Mouse (Mus musculus) heart, embryonic 14.5 days (tissue): ENCODE results near the gene Ctrl. TPM values are rescaled to one million over a fixed set of nuclear protein-coding genes. Genes with fewer than 3 reads are reported as not detected.

Source experiments
- ATAC-seq: fragments of 200-750 bp; cut with Nextera tagmentation; 2 replicates; pipeline ENCODE4 v1.8.0; 2017; ENCODE audit warnings: low read depth, moderate TSS enrichment; ENCODE audit not compliant: insufficient number of reproducible peaks, insufficient read depth, low FRiP score
- H3K27ac ChIP-seq, 2 experiments: fragments of 200-500 bp in 1 of 2; fragments of 300-500 bp in 1 of 2; sonication (generic) in 1 of 2; replicated peaks in 1 of 2; 2 replicates each; pipeline ENCODE4 v1.5.1; 2012 to 2014; ENCODE audit warnings: low read depth in 2 of 2, low read length in 2 of 2, control low read depth in 1 of 2, mild to moderate bottlenecking in 1 of 2, mixed read lengths in 1 of 2; ENCODE audit not compliant: control insufficient read depth in 1 of 2, insufficient read depth in 1 of 2
- H3K27me3 ChIP-seq: fragments of 300-500 bp; sonication (generic); 2 replicates; pipeline ENCODE4 v1.6.1; 2014; ENCODE audit warnings: mild to moderate bottlenecking, low read length, control low read depth; ENCODE audit not compliant: control insufficient read depth, insufficient read depth
- H3K36me3 ChIP-seq: fragments of 300-500 bp; sonication (generic); 2 replicates; pipeline ENCODE4 v1.6.1; 2014; ENCODE audit warnings: mild to moderate bottlenecking, control low read depth, low read length, mixed read lengths; ENCODE audit not compliant: control insufficient read depth, insufficient read depth
- H3K4me1 ChIP-seq, 2 experiments: fragments of 200-500 bp in 1 of 2; fragments of 300-500 bp in 1 of 2; sonication (generic) in 1 of 2; 2 replicates each; pipeline ENCODE4 v1.6.1; 2012 to 2014; ENCODE audit warnings: low read length in 2 of 2, control low read depth in 1 of 2, mixed read lengths in 1 of 2; ENCODE audit not compliant: control insufficient read depth in 2 of 2, insufficient read depth in 2 of 2
- H3K4me2 ChIP-seq: fragments of 300-500 bp; sonication (generic); 2 replicates; pipeline ENCODE4 v1.6.1; 2014; ENCODE audit warnings: mild to moderate bottlenecking, low read length
- H3K4me3 ChIP-seq, 2 experiments: fragments of 200-500 bp in 1 of 2; fragments of 300-500 bp in 1 of 2; sonication (generic) in 1 of 2; 2 replicates each; pipeline ENCODE4 v1.5.1; 2012 to 2014; ENCODE audit warnings: low read length in 2 of 2, mild to moderate bottlenecking in 2 of 2, control low read depth in 1 of 2, low read depth in 1 of 2, moderate library complexity in 1 of 2; ENCODE audit not compliant: control insufficient read depth in 1 of 2, insufficient read depth in 1 of 2
- H3K9ac ChIP-seq: fragments of 300-500 bp; sonication (generic); 2 replicates; pipeline ENCODE4 v1.6.1; 2014; ENCODE audit warnings: mild to moderate bottlenecking, low read length
- H3K9me3 ChIP-seq: fragments of 300-500 bp; sonication (generic); 2 replicates; pipeline ENCODE4 v1.6.1; 2016; ENCODE audit warnings: low read length, control low read depth; ENCODE audit not compliant: control insufficient read depth
- WGBS: fragments of 180-500 bp; shearing (Covaris S2); extraction: QIAGEN DNeasy Blood & Tissue Kit; methylation state at CpG from one replicate; pipeline ENCODE4 v1.1.7; 2014; 5-methylcytosine and 5-hydroxymethylcytosine counted together
- microRNA-seq: library from miRNA; unstranded; fragments of <30 nt; microRNA quantifications from one replicate; pipeline ENCODE4, GENCODE M21; 2016
- polyA plus RNA-seq: library from polyadenylated mRNA; unstranded; fragments of >200 nt; fragmentation: Nextera tagmentation; extraction: Ambion mirVana; gene quantifications from 2 replicates; pipeline ENCODE4 v1.2.1, GENCODE M21; 2014

Ctrl gene
- polyA plus RNA-seq, 1 experiment from 2014 or later = 1.1 TPM

DNA sequence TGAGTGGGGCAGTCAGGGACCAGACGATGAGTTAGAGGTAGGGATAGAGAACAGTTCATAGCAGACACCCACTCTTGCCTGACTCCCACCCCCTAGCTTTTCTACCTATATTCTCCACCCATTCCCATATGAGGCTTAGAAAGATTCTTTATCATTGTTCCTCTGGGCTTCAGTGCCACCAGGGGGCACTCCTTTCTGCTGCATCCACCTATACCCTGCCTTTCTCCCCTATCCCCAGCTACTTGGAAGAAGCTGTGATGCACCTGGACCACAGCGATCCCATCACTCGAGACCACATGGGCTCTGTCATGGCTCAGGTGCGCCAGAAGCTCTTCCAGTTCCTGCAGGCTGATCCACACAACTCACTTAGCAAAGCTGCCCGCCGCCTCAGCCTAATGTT lies 41.2 kb downstream of the Ctrl start:
- H3K4me3 ChIP-seq = no peak overlapping the region
- no peaks in the 10 kb centered on the region for H3K27me3 ChIP-seq
- H3K4me2 ChIP-seq = no peak overlapping the region
- no peak overlapping the region for H3K27ac ChIP-seq
- peaks cover 67% of the 10 kb centered on the region for H3K36me3 ChIP-seq
- no peak overlapping the region for H3K9ac ChIP-seq
- peaks cover 4 to 6% of the 10 kb centered on the region in 2 experiments; a peak in 2 of 4 replicates for H3K4me1 ChIP-seq
- ATAC-seq = no peak
- 83% methylated on average over 6 of the region's 6 CpGs for WGBS
- H3K9me3 ChIP-seq = no peaks in the 10 kb centered on the region

DNA sequence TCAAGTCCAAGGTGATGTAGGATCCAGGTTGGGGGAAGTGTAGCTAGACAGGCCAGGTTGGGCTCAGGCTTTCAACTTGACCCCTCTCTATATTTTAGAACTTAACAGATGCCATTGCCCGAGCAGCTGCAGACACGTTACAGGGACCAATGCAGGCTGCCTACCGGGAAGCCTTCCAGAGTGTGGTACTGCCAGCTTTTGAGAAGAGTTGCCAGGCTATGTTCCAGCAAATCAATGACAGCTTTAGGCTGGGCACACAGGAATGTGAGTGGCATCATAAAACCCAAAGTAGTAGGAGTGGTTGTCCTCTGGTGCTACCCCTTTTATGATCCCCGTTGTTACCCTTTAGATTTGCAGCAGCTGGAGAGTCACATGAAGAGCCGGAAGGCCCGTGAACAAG lies 42.8 kb downstream of the Ctrl start:
- no peak overlapping the region for H3K27ac ChIP-seq
- peaks cover 82% of the 10 kb centered on the region for H3K36me3 ChIP-seq
- no peaks in the 10 kb centered on the region for H3K27me3 ChIP-seq
- H3K4me3 ChIP-seq = no peak overlapping the region
- ATAC-seq = no peak
- peaks cover 4 to 6% of the 10 kb centered on the region in 2 experiments; a peak in 2 of 4 replicates for H3K4me1 ChIP-seq
- H3K9me3 ChIP-seq = no peaks in the 10 kb centered on the region
- H3K9ac ChIP-seq = no peak overlapping the region
- WGBS = 95% methylated on average over 6 of the region's 6 CpGs
- no peak overlapping the region for H3K4me2 ChIP-seq

DNA sequence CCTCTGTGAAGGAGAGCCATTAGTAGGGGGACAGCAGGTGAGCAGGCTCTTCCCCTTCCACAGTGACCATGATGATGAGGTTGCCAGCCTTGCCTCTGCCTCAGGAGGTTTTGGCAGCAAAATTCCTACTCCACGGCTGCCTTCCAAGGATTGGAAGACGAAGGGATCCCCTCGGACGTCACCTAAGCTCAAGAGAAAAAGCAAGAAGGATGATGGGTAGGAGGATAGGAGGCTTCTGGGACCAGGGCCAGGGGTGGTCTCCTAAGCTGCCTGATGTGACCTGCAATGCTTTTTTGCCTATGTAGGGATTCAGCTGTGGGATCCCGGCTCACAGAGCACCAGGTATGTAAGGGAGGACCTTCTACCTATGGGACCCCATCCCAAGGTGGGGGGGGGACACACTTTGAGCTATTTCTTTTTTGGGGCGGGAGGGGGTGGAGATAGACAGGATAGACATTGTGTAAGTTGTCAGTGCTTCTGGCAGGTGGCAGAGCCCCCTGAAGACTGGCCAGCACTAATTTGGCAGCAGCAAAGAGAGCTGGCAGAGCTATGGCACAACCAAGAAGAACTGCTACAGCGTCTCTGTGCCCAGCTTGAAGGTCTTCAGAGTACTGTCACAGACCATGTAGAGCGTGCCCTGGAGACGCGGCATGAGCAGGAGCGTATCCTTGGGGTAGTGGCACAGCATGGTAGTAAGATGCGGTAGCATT lies 43.8 kb downstream of the Ctrl start:
- ATAC-seq = no peak
- WGBS = 91% methylated on average over 12 of the region's 12 CpGs
- Histone ChIP-seq H3K9me3 (no peaks in the 10 kb centered on the region), H3K27me3 (no peaks in the 10 kb centered on the region), H3K9ac (no peak overlapping the region), H3K4me3 (no peak overlapping the region), H3K4me1 (peaks cover 4 to 6% of the 10 kb centered on the region in 2 experiments; a peak in 2 of 4 replicates), H3K36me3 (peaks cover 87% of the 10 kb centered on the region), H3K27ac (no peak overlapping the region), H3K4me2 (no peak overlapping the region)

Small RNA genes within 50 kb of the gene (microRNA-seq; reads per million reads assigned to microRNA genes)
- not detected for gene Mir7074

Other genes with a start within 250 kb of the Ctrl start
- 0.36 and 0.41 TPM in 2 replicates for gene Carmil2, start 247.6 kb downstream of the Ctrl start, polyA plus RNA-seq
- gene Acd, start 232.8 kb downstream of the Ctrl start, polyA plus RNA-seq = 39.7 and 41.7 TPM in 2 replicates
- 12.9 and 17.3 TPM in 2 replicates for gene Pard6a, start 232.7 kb downstream of the Ctrl start, polyA plus RNA-seq
- not detected in 2 replicates for gene 4933405L10Rik, start 226.2 kb downstream of the Ctrl start, polyA plus RNA-seq
- gene Enkd1, start 225.7 kb downstream of the Ctrl start, polyA plus RNA-seq = 9.3 and 10.1 TPM in 2 replicates
- gene Gfod2, start 175.2 kb downstream of the Ctrl start, polyA plus RNA-seq = 6.8 and 8.9 TPM in 2 replicates
- gene Ranbp10, start 106.5 kb downstream of the Ctrl start, polyA plus RNA-seq = 10.6 and 11.5 TPM in 2 replicates
- gene Tsnaxip1, start 106.1 kb downstream of the Ctrl start, polyA plus RNA-seq = not detected in 2 replicates
- gene Cenpt, start 80.6 kb downstream of the Ctrl start, polyA plus RNA-seq = 34.7 and 37.2 TPM in 2 replicates
- gene Thap11, start 78.7 kb downstream of the Ctrl start, polyA plus RNA-seq = 41.9 and 42.5 TPM in 2 replicates
- gene Nutf2, start 73.3 kb downstream of the Ctrl start, polyA plus RNA-seq = 190 and 205 TPM in 2 replicates
- 24.0 and 27.7 TPM in 2 replicates for gene Edc4, start 53.0 kb downstream of the Ctrl start, polyA plus RNA-seq
- 1.1 and 1.2 TPM in 2 replicates for gene Nrn1l, start 40.3 kb downstream of the Ctrl start, polyA plus RNA-seq
- 17.6 and 18.6 TPM in 2 replicates for gene Pskh1, start 33.4 kb downstream of the Ctrl start, polyA plus RNA-seq
- 73.7 and 74.2 TPM in 2 replicates for gene Psmb10, start 4.6 kb upstream of the Ctrl start, polyA plus RNA-seq
- 1.2 and 1.3 TPM in 2 replicates for gene Lcat, start 9.5 kb upstream of the Ctrl start, polyA plus RNA-seq
- gene Slc12a4, start 32.2 kb upstream of the Ctrl start, polyA plus RNA-seq = 32.7 and 38.4 TPM in 2 replicates
- not detected in 2 replicates for gene Dpep3, start 45.6 kb upstream of the Ctrl start, polyA plus RNA-seq
- 13.5 and 15.2 TPM in 2 replicates for gene Dus2, start 57.5 kb upstream of the Ctrl start, polyA plus RNA-seq
- gene Dpep2nb, start 72.1 kb upstream of the Ctrl start, polyA plus RNA-seq = 0.24 TPM in 1 of 2 replicates, not detected in the other
- gene Ddx28, start 78.0 kb upstream of the Ctrl start, polyA plus RNA-seq = 11.6 and 13.1 TPM in 2 replicates
- gene Nfatc3, start 125.0 kb upstream of the Ctrl start, polyA plus RNA-seq = 4.5 and 4.7 TPM in 2 replicates
- 0.34 and 0.55 TPM in 2 replicates for gene Esrp2, start 203.1 kb upstream of the Ctrl start, polyA plus RNA-seq
- 2.4 and 2.5 TPM in 2 replicates for gene Pla2g15, start 216.5 kb upstream of the Ctrl start, polyA plus RNA-seq
- gene Slc7a6, start 235.0 kb upstream of the Ctrl start, polyA plus RNA-seq = 40.4 TPM in 2 replicates